Mouse (Mus musculus) embryo, embryonic 9.5 days (tissue): ENCODE data around the gene Gm21891.
"Not testable (repeated sequence)": the region's sequence is repeated elsewhere in the genome, so short reads cannot be mapped to it uniquely, and the experiment has no call there.

Experiments
- DNase-seq: peaks from one replicate; pipeline ENCODE4 v3.0.0-alpha.2; 2017; ENCODE audit errors: extremely low spot score

The Gm21891 gene

GRCm38 (mm10) chrY:13133392-13133791 is at the start of gene Gm21891:
Gm21891 (minus strand) TSS chrY:13133492.
- DNase-seq: not testable (repeated sequence)

DNA sequence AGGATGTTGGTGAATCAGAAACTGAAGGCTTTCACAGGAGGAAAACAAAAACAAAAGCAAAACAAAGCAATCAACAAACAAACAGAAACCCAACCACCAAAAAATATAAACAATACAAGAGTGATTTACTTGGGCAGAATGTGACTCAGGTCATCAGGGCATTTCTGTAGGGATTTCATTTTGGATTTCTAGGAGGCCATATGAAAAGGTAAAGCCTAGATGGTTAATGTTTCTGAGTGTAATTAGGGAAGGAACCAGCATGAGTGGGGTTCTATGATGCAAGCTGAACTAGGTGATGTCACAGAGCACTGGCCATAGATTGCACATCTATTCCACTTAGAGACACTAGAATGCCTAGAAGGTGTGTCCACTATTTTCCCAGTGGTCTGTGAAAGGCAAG is 28.4 kb upstream of the Gm21891 start, which contains the start of gene Gm21425:
Gene Gm21425 (plus strand): TSS at position 301 of the 400 bp plus-strand sequence.
- DNase-seq: not testable (repeated sequence)
